Mouse (Mus musculus): ENCODE data around the gene Tut7.

The Tut7 gene

DNA sequence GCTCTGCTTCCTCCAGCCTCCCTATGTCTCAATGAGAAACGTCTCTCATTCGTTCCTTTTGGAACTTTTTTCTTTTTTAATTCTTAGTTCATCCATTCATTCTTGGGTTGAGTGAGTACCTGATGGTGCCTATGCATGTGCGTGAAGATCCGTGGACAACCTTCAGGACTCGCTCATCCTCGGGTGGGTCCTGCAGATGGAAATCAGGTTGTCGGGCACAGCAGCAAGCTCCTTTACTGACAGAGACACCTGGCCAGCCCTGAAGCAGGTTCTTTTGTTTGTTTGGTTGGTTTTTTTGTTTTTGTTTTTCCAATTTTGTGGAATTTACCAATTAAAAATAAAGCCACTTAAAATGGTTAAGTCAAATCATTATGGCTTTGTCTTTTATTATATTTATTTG is 9.9 kb upstream of the Tut7 start:
- no peak for DNase-seq (ENCODE audit: low read depth)

DNA sequence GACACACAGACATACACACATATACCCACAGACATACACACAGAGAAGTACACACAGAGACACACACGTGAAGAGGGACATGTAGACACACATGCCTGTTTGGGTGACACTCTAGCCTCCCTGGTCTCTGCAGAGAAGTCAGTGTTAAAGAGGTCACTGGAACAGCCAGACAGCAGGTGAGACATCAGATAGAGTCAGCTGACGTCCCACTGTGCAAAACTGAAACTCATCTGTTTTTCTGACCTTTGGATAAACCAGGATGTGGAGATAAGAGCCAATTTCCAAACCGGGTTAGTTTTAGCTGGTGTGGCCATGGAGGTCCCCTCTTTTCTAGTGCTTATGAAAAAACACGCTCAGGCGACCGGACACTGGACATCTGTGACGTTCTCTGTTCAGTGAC is 9.5 kb upstream of the Tut7 start:
- no peak for DNase-seq (ENCODE audit: low read depth)

DNA sequence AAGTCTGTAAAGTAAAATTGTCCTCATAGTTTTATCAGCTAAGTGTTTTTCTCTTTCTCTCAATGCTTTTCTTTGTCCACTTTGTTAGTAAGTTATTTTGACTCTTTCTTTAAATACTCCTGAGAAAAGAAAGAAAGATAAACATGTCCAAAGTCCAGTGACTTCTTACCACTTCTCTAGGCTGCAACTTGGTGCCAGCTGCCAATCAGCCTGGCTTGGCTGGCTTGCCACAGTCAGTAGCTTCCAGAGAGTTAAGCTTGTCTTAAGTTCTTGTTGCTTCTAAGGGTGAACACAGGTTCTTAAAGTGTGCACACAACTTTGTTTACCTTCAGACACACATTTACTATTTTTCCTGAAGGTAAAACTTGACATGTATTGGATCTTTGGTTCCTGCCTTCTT is 3.0 kb upstream of the Tut7 start:
- DNase-seq (ENCODE audit: low read depth), result no peak

DNA sequence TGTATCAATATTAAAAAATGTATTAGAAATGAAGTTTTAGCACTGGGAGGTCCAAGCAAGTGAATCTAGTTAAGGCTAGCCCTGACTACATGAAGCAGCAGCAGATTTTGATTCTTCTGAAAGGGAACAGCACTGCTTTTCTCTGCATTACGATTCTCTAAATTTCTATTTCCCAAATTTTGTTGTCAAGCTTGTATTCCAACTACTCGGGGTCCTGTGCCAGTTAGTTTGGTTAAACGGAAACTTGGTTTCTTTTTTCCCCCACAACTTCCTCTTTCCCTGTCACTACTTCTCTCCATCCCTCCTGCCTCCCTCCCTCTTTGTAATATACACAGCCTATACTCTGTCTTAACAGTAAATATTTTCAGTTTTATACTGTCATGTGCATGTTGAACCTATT is 2.1 kb downstream of the Tut7 start:
- peak; percentile 25 for DNase-seq (ENCODE audit: low read depth)

DNA sequence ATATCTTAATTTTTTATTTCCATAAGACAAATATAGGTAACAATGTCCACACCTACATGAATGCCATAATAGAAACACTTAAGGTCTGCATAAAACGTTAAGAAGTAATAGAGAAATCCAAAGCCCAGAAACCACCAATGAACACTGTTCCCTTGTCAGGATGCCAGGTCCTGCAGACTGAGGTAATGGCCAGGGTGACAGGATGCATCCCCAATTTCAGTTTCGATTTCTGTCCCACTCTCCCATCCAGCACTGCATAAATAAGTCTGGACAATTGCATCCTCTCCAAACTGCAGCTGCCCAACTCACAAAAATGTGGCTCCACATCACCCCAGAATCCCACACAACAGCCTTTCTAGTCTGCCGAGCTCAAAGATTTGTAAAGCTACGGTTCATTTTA is 2.8 kb downstream of the Tut7 start:
- peak; percentile 45 for DNase-seq (ENCODE audit: low read depth)

DNA sequence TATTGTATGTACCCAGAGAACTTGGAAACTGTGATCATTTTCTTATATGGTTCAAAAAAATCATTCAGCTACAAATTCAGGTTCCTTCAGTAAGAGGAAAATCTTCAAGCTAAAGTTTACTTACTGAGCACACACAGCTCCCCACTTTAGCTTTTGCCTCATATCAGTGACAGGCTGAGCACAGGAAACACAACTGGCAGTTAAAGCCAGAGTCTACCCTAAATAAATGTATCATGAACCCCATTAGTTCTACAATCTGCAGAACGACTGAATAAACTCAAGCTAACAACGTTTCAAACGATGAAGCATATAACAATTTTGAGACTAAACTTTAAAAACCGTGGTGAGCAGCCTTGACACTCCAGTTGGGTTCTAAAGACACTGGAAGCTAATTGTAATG is 5.6 kb downstream of the Tut7 start:
- DNase-seq (ENCODE audit: low read depth), result no peak

DNA sequence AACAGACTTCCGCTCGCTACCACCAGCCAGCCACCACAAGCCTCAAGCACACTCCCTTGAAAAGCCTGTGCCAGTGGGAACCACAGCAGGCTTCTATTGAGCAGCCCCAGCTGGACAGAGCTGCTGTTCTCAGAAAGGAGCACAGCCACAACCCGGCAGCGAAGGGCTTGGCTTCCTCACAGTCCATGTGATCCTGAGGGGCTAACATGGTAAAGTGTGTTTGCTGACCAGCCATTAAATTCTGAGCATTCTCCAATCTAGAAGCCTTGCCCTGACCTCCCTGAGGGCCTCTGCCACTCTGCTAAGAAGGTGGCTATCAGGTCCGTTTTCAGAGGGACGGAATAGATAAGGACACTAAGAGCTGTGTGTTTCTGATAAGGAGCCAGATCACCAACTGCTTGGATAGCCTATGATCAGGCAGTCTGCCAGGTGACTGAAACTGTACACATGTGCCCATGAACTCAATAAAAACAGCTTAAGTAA is 8.8 kb downstream of the Tut7 start:
- no peak for DNase-seq (ENCODE audit: low read depth)

DNA sequence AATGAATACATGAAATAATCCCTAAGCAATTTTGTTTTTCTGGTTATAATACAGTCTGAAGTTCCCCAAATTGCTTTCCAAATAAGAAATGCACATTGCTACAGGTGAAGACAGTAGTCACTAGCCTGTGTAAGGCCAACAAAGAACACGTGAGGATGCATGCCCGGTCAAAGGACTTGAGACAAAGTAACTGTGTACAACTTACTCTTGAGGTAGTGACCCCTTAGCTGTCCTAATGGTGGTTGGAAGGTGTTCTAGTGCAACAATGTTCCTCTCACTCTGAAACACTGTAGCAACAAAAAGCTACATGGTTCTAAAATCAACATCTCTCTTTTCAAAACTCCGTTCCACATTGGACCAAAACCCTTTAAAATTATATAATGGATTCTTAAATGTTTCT is 11.4 kb downstream of the Tut7 start:
- DNase-seq (ENCODE audit: low read depth), result no peak

DNA sequence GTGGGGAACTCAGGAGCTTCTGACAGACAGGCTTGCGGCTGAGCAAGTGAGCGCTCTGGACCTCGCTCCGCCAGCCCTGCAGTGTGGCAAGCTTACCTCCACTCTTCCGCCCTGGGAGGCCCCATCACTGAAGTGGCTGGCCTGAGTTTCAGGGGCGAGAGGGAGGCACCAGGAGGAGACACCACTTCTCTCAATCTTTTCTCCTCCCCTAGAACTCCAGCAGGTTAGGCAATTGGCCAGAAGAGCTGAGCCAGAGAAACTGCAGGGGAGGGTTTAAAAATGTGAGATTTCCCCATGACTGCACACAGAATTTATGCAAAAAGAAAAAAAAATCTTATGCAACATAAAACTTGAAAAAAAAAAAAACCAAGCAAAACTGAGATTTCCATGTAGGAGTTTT is 21.9 kb downstream of the Tut7 start:
- DNase-seq (ENCODE audit: low read depth), result no peak

DNA sequence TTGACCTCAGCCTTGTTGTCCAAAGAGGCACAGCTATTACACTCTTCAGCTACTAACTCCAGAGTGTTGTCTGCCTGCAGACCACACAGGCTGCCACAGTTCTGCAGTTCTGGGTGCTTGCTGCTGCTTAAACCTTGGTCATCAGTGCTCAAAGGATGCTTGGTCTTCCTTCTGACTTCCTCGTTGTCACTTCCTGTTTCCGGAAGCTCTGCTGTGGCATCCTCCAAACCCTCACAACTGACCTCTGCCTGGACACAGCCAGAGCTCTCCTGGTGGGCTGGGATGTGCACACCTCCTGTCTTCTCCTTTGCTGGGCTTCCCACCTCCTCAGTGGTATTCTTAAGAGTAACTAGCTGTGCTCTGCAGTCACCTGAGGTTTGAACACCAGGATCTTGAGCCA is 22.9 kb downstream of the Tut7 start:
- DNase-seq (ENCODE audit: low read depth), result no peak

DNA sequence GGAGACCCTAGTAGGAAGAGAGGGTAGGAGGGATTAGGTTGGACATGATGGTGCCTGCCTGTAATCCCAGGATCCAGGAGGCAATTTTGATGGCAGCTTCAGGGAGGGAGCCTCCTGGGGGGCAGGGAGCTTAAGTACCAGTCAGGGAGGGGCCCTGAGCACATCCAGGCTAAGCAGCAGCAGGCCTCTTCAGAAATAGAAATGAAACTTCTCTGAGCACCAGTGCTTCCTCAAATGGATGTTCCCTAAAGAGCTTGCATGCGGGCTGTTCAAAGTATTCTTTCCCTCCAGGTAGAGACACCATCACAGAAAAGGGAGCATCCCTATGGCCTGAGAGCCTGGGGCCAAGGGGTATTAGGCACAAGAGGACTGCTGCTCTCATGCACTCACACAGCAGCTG is 24.6 kb downstream of the Tut7 start:
- no peak for DNase-seq (ENCODE audit: low read depth)

DNA sequence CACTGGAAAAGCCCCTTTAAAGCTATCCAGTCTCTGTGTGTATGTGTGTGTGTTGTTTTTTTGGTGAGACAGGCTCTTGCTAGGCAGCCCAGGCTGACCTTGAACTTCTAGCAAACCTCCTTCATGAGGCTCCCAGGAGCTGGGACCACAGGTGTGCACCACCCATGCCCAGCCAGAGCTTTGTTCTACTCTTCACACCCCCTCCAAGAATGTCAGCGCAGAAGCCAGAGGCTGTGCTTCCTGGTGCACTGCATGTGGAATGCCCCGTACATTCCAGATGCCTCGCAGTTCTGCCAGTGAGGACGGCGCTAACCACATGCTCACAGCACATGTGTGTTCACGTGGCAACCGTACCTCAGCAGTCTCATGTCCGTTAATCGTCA is 26.5 kb downstream of the Tut7 start:
- no peak for DNase-seq (ENCODE audit: low read depth)

DNA sequence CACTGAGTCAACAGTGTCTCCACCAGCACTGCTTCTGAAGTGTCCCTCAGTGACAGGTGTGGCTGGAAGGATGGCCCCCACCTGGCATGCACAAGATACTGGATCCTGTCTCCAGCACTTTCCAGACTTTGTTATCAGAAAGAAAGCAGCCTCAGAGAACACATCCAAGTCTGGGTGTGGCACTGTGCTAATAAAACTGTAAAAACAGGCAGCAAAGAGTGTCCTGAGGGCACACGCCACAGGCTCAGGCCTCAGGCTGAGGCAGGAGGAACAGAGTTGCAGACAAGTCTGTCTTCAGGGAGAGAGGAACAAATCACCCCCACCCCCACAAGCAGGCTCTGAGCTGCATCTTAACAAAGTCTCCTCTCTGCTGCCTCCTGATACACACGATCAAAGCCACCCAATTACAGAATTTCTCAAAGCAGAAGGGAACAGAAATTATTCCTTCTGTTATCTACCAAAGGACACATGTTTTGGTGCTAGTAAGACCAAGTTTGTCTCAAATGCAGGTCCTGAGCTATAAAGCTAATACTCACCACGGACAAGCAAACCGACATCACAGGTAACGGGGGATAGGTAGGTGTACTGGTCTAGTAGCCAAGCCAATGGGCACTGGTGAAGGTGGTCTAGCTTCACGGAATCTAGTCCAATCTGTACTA is 27.0 kb downstream of the Tut7 start:
- DNase-seq (ENCODE audit: low read depth), result no peak

DNA sequence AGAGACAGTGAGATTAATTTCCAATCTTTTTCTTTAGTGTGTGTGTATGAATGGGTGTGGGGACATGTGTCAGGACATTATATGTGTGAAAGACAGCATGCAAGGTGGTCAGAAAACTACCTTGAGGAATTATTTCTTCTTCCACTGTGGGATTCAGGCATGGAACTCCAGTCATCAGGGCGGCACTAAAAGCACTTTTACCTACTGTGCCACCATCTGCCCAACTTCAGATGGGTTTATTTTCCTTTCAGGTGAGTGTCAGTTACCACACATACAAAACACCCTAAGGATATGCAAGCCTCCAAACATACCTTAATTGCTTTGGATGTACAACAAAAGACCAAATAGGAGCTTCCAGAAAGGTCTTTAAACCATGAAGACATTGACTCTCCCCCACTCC is 28.2 kb downstream of the Tut7 start:
- no peak for DNase-seq (ENCODE audit: low read depth)

DNA sequence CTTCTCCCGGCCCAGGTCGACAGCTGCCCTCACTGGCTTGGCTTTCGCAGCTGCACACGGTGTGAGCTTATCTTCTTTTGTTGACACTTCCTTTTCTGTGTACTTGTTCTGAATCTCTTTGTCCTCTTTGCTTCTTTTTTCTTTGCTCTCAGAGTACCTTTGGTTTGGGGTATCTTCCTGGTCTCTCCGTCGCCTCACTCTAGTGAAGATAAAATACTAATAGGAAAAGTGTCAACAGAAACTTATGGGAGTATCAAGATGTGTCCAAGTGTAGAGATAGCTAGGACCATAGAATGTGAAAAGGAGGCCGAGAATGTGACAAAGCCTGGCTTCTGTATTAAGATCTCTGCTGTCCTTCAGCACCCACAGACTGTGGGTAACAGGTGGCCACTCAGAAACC is 40.8 kb downstream of the Tut7 start, which contains the start of gene Gm49354:
Gene Gm49354 (minus strand): TSS at position 101 of the 400 bp plus-strand sequence.
- DNase-seq (ENCODE audit: low read depth), result no peak

DNA sequence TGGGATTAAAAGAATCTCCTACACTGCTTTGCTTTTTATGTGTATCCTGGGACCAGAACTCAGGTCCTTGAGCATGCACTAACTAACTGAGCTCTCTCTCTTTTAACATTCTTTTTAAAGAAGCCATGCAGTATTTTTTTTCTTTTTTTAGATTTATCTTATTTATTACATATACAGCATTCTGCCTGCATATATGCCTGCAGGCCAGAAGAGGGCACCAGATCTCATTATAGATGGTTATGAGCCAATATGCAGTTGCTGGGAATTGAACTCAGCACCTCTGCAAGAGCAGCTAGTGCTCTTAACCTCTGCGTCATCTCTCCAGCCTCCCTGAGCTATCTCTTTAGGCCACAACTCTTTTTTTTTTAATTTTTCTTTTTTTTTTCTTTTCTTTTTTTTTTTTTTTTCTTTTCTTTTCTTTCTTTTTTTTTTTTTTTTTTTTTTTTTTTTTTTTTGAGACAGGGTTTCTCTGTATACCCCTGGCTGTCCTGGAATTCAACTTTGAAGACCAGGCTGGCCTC is 43.1 kb downstream of the Tut7 start:
- DNase-seq (ENCODE audit: low read depth), result peak; percentile 44

DNA sequence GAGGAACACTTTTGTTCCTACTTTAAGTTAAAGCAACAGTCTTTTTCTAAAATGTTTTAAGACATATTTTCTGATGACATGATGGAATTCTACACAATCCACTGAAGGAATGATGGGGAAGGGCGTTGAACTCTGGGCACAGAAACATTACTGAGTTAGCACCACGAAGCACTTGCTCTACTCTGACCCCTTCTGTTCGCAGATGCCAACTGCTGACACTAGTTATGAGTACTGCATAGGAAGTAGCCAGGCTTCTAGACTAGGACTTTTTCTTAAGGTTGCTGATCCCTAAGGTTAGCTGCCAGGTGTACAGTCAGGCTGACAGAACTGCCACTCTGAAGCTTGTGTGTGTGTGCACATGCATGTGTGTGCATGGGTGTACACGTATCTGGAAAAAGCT is 43.7 kb downstream of the Tut7 start:
- DNase-seq (ENCODE audit: low read depth), result peak; percentile 52

DNA sequence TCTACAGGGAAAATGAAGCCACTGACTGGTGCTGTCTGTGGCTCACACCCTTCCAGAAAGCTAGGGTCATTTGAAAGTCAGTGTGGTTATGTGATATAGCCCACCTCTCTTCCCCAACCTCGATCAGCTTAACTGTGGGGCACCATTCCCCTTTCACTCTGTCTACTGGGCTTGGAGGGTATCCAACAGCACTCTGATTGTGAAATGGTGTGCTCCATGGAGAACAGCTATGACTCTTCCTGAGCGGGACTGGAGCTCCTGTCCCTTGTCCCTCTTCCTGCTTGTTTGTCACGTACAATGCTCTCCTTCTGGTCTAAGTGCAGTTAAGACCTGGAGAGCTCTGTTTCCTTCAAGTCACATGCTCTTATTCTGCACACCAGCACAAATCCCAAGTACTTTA is 47.8 kb downstream of the Tut7 start:
- DNase-seq (ENCODE audit: low read depth), result no peak

DNA sequence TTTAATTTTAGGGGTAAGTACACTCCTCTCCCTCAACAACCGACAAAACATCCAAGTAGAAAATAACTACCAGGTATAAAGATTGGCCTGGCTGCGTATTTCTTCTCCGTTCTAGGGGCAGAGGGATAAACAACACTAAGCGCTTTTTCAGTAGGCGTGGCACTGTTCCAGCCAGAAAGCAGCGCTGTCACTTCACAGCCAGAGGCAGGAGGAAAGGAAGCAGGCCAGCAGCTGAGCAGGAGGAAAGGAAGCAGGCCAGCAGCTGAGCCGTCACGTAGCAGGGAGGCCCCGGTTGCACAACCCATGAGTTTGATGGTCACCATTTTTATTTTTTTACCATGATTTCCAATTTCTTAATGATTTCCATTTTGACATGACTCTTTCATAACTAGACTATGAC is 51.7 kb downstream of the Tut7 start:
- no peak for DNase-seq (ENCODE audit: low read depth)

DNA sequence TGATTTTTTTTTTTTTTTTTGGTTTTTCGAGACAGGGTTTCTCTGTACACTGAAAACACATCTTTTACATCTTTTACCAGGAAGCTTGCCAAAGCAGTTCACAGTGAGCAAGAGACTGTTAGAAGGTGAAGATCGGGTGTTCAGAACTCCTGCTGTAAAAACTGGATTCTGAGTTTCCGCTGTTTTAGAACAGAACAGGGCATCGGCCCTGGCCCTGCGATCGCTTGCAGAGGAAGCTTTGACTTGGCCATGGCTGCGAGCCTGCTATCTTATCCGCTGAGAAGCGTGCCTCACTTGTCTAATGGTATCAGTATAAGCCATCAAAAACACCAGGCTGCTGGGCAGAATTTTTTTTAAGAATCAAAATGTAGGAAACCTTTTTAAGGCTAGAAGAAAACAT is 52.1 kb downstream of the Tut7 start:
- peak; percentile 62 for DNase-seq (ENCODE audit: low read depth)

DNA sequence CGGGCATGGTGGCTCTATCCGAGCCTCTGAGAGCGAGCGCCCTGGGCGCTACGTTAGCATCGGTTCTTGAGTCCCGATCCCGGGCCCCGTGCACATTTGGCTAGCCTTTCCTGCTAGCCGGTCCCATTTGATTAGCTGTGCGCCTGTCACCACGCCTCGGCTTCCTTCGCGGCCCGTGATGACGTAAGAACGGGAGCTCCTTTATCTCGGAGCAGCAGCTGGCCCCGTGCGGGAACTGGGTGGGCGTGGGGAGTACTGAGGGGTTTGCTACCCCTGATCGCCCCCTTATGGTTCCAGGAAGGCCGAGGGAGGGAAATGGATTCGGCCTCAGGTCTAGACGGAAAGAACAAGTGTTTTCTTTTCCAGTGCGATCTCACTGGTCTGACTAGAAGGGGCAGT is 52.8 kb downstream of the Tut7 start:
- peak; percentile 91 for DNase-seq (ENCODE audit: low read depth)

DNA sequence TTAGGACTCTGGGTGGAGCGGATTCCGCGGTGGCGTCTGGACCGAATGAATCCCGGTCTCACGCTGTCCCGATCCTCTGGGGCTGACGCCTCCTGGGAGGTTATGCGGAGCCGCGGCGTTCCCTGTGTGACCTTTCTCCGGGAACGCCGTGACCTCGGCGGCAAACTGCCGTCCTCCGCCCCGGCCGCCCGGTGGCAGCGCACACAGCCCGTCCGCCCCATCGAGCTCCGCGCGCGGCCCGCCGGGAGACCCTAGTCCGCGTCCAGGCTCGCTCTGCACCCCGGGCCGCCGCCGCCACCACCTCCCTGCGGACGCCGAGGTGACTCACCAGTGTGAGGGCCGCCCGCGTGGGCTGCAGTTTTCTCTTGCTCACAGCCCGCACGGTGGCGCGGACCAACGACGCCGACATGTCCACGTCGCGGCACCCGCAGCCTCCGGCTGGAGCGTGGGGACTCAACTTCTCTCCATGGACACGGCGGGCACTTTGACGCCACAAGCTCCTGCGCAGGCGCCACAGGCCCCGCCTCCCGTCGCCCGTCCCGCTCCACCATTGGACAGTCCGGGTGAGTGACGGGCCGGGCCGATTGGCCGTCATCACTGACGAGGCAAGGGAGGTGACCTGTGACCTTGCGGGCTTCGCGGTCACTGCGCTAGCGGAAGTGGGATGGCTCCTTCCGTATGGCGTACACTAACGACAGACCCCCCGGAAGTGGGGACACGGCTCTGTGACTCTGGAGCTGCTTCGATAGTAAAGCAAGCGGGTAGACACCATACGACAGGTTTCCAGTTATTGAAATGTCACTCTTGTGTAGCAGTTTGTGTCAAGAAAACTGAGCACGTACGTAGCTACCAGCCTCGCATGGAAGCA is 53.4 kb downstream of the Tut7 start, which contains the start of gene Isca1:
Gene Isca1 (minus strand): TSS at position 515 of the 868 bp plus-strand sequence.
- peak; percentile 99 for DNase-seq (ENCODE audit: low read depth)

DNA sequence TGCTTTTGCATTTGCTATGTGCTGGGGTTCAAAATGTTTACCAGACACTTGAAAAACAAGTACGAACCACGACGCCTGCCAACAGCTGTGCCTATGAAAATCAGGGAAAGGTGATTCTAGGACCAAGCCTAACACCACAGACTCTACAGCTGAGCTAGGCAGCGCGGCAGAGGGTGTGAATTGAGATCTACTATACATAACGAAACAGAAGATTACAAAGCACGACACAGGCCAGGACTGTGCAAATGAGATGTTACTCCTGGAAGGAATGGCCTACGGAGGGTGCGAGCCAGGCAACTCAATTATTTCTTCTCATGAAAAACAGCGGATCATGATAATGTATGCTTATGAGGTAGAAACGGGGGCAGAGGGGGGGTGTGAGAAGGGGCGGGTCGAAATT is 54.4 kb downstream of the Tut7 start:
- DNase-seq (ENCODE audit: low read depth), result no peak
